Mouse (Mus musculus) stomach, postnatal 0 days (tissue): Measurements from ENCODE around the gene Mt1. TPM values are rescaled to one million over a fixed set of nuclear protein-coding genes. Genes with fewer than 3 reads are reported as not detected.

ENCODE experiments used
- ATAC-seq: fragments of 200-750 bp; cut with Nextera tagmentation; 2 replicates; pipeline ENCODE4 v1.8.0; 2017; ENCODE audit not compliant: low FRiP score, low TSS enrichment
- DNase-seq: peaks from one replicate; pipeline ENCODE4 v3.0.0-alpha.2; 2016; ENCODE audit warnings: low spot score
- H3K27ac ChIP-seq: fragments of 300-500 bp; sonication (generic); replicated peaks from 2 replicates; pipeline ENCODE4 v1.5.1; 2014; ENCODE audit warnings: mild to moderate bottlenecking, control low read depth
- H3K27me3 ChIP-seq: fragments of 300-500 bp; sonication (generic); 2 replicates; pipeline ENCODE4 v1.6.1; 2014; ENCODE audit warnings: low read length; ENCODE audit not compliant: control insufficient read depth, insufficient read depth
- H3K36me3 ChIP-seq: fragments of 300-500 bp; sonication (generic); 2 replicates; pipeline ENCODE4 v1.6.1; 2014; ENCODE audit warnings: low read length, mixed read lengths; ENCODE audit not compliant: control insufficient read depth, insufficient read depth
- H3K4me1 ChIP-seq: fragments of 300-500 bp; sonication (generic); replicated peaks from 2 replicates; pipeline ENCODE4 v1.6.1; 2014; ENCODE audit warnings: antibody characterized with exemption; ENCODE audit not compliant: control insufficient read depth, insufficient read depth
- H3K4me2 ChIP-seq: fragments of 300-500 bp; sonication (generic); replicated peaks from 2 replicates; pipeline ENCODE4 v1.6.1; 2014; ENCODE audit warnings: low read depth, mild to moderate bottlenecking, control low read depth, moderate library complexity
- H3K4me3 ChIP-seq: fragments of 300-500 bp; sonication (generic); 2 replicates; pipeline ENCODE4 v1.5.1; 2014; ENCODE audit warnings: low read depth, low read length, control low read depth
- H3K9ac ChIP-seq: fragments of 300-500 bp; sonication (generic); 2 replicates; pipeline ENCODE4 v1.6.1; 2014; ENCODE audit warnings: mild to moderate bottlenecking, low read length, control low read depth, mixed read lengths
- H3K9me3 ChIP-seq: fragments of 300-500 bp; sonication (generic); 2 replicates; pipeline ENCODE4 v1.6.1; 2016; ENCODE audit warnings: low read length; ENCODE audit not compliant: control insufficient read depth
- CTCF ChIP-seq: IDR thresholded peaks from 2 replicates; pipeline ENCODE4 v1.5.1; 2016; ENCODE audit warnings: antibody characterized with exemption, low read depth, mild to moderate bottlenecking, moderate library complexity
- EP300 ChIP-seq: optimal IDR thresholded peaks from 2 replicates; pipeline ENCODE3; 2016; ENCODE audit warnings: antibody characterized with exemption
- WGBS: fragments of 180-500 bp; shearing (Covaris S2); extraction: QIAGEN DNeasy Blood & Tissue Kit; methylation state at CpG from one replicate; pipeline ENCODE4 v1.1.7; 2014; 5-methylcytosine and 5-hydroxymethylcytosine counted together
- polyA plus RNA-seq: library from polyadenylated mRNA; unstranded; fragments of >200 nt; fragmentation: Nextera tagmentation; extraction: Ambion mirVana; gene quantifications from 2 replicates; pipeline ENCODE4 v1.2.1, GENCODE M21; 2015

Gene Mt1
- polyA plus RNA-seq, 1 experiment from 2014 or later = 2,218 TPM

DNA sequence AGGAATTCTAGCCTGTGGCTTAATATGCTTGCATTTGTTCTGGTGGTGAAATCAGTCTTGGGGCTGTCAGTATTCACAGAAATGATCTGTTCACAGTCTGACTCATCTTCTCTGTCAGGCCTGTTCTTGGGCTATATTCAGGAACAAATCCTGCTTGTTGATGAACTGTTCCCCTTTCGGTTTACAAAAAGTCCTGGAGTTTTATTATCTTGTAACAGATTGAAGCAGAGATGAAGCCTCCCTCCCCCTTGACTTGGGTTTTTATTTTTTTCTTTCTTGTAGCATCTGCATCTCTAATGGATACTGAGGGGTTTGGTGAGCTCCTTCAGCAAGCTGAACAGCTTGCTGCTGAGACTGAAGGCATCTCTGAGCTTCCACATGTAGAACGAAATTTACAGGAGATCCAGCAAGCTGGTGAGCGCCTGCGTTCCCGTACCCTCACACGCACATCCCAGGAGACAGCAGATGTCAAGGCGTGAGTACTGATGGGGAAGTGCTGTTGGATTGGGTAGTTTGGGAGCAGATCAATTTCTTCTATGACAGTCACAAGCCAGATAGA lies 48.6 kb downstream of the Mt1 start:
- Histone ChIP-seq H3K9me3 (no peaks in the 10 kb centered on the region), H3K36me3 (no peaks in the 10 kb centered on the region), H3K9ac (no peak overlapping the region), H3K27ac (no peak overlapping the region), H3K4me2 (no peak overlapping the region), H3K4me1 (no peaks in the 10 kb centered on the region), H3K4me3 (no peak overlapping the region), H3K27me3 (no peaks in the 10 kb centered on the region)
- WGBS = 89% methylated on average over 7 of the region's 7 CpGs
- ATAC-seq (no peak), DNase-seq (no peak)
- TF ChIP-seq CTCF (no peak), EP300 (no peak)

Other genes with a start within 250 kb of the Mt1 start
- gene Amfr, start 166.2 kb upstream of the Mt1 start, polyA plus RNA-seq = 42.6 and 46.5 TPM in 2 replicates
- 60.2 and 68.5 TPM in 2 replicates for gene Nudt21, start 142.1 kb upstream of the Mt1 start, polyA plus RNA-seq
- gene Ogfod1, start 141.9 kb upstream of the Mt1 start, polyA plus RNA-seq = 5.4 and 6.1 TPM in 2 replicates
- 5.9 and 6.9 TPM in 2 replicates for gene Bbs2, start 80.2 kb upstream of the Mt1 start, polyA plus RNA-seq
- 79.7 and 84.9 TPM in 2 replicates for gene Mt4, start 41.9 kb upstream of the Mt1 start, polyA plus RNA-seq
- 4.1 and 5.3 TPM in 2 replicates for gene Mt3, start 26.5 kb upstream of the Mt1 start, polyA plus RNA-seq
- 570 and 681 TPM in 2 replicates for gene Mt2, start 6.4 kb upstream of the Mt1 start, polyA plus RNA-seq
- gene Nup93, start 35.5 kb downstream of the Mt1 start, polyA plus RNA-seq = 26.2 and 28.1 TPM in 2 replicates
- 0.10 and 0.22 TPM in 2 replicates for gene Slc12a3, start 150.1 kb downstream of the Mt1 start, polyA plus RNA-seq
- gene Herpud1, start 207.4 kb downstream of the Mt1 start, polyA plus RNA-seq = 224 and 255 TPM in 2 replicates